Mouse (Mus musculus): ENCODE measurements around the gene Ern1. TPM values are rescaled to one million over a fixed set of nuclear protein-coding genes. Genes with fewer than 3 reads are reported as not detected.

The Ern1 gene
- polyA plus RNA-seq (2012; rRNA removed): 12.6 and 30.1 TPM in 2 replicates

GRCm38 (mm10) chr11:106487733-106488115, at the start of gene Ern1:
TSS of gene Ern1 (minus strand) at chr11:106487852.

DNA sequence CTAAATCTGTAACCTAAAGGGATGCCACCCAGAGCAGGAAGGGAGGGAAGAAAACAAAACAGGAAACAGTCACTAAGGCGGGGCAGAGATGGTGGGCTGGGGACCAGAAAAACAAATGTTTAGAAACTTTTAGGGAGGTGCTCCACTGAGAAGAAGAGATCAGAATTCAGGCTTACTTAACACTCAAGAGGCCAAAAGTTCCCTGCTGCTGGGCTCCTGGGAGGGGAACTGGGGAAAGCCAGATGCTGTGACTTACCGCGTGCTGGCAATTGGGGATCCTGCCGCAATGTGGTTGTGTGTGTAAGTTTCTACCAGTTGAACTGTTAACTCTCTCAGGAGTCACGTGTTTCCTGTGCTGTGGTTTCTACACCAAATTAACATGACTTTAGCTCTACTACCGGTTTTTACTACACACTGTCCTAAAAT, 99.8 kb downstream of the Ern1 start, which contains the start of gene Icam2:
TSS of gene Icam2 (minus strand) at position 285 of the 426 bp plus-strand sequence.

GRCm38 (mm10) chr11:106365366-106365765, 122.3 kb downstream of the Ern1 start, which contains the start of gene Prr29:
TSS of gene Prr29 (plus strand) at chr11:106365472.

GRCm38 (mm10) chr11:106353188-106353587, 134.5 kb downstream of the Ern1 start, which contains the start of gene Scn4a:
TSS of gene Scn4a (minus strand) at chr11:106353288.

Other genes starting within 250 kb of the Ern1 start
- gene Ftsj3, start 231.8 kb downstream of the Ern1 start, polyA plus RNA-seq (2012; rRNA removed): 4.1 and 4.7 TPM in 2 replicates
- gene Psmc5, start 231.7 kb downstream of the Ern1 start, polyA plus RNA-seq (2012; rRNA removed): 6.4 and 7.8 TPM in 2 replicates
- gene Smarcd2, start 214.9 kb downstream of the Ern1 start, polyA plus RNA-seq (2012; rRNA removed): 47.4 and 51.9 TPM in 2 replicates
- 0.02 TPM in 1 of 2 replicates, not detected in the other for gene Tcam1, start 211.2 kb downstream of the Ern1 start, polyA plus RNA-seq (2012; rRNA removed)
- not detected in 2 replicates for gene Gh, start 186.0 kb downstream of the Ern1 start, polyA plus RNA-seq (2012; rRNA removed)
- 0.47 and 1.0 TPM in 2 replicates for gene Cd79b, start 173.1 kb downstream of the Ern1 start, polyA plus RNA-seq (2012; rRNA removed)
- gene Scn4a, start 134.6 kb downstream of the Ern1 start, polyA plus RNA-seq (2012; rRNA removed): 0.47 and 0.59 TPM in 2 replicates
- 0.49 and 0.58 TPM in 2 replicates for gene Prr29, start 122.4 kb downstream of the Ern1 start, polyA plus RNA-seq (2012; rRNA removed)
- 7.3 TPM in 2 replicates for gene Icam2, start 99.8 kb downstream of the Ern1 start, polyA plus RNA-seq (2012; rRNA removed)
- gene Tex2, start 125.6 kb upstream of the Ern1 start, polyA plus RNA-seq (2012; rRNA removed): 7.5 and 8.5 TPM in 2 replicates